Mouse (Mus musculus) adrenal gland, postnatal 36 days (tissue): ENCODE data around the gene Tgfbi. TPM values are rescaled to one million over a fixed set of nuclear protein-coding genes. Genes with fewer than 3 reads are reported as not detected.

Experiments
- total RNA-seq, 2 experiments: library from RNA; stranded (reverse); gene quantifications; 2 replicates each; pipeline ENCODE4 v1.2.3; 2021

The Tgfbi gene
- total RNA-seq, 2 experiments from 2014 or later = 33.1 to 50.2 TPM

Other genes starting within 250 kb of the Tgfbi start
- gene Gm3045, start 182.9 kb upstream of the Tgfbi start, total RNA-seq = not detected
- 1 to 10 TPM; 2.3 to 2.8 TPM for gene Slc25a48, start 171.2 kb upstream of the Tgfbi start, total RNA-seq
- not detected for gene Il9, start 127.3 kb upstream of the Tgfbi start, total RNA-seq
- gene Fbxl21, start 87.1 kb upstream of the Tgfbi start, total RNA-seq = 1 to 10 TPM; 2.0 to 5.5 TPM
- not detected for gene Lect2, start 61.0 kb upstream of the Tgfbi start, total RNA-seq
- gene Smad5, start 93.5 kb downstream of the Tgfbi start, total RNA-seq = 10 to 100 TPM; 57.2 to 59.9 TPM
- not detected for gene Gm45623, start 144.3 kb downstream of the Tgfbi start, total RNA-seq